Mouse (Mus musculus): ENCODE results near the gene Gm3259. TPM values are rescaled to one million over a fixed set of nuclear protein-coding genes. Genes with fewer than 3 reads are reported as not detected.
"Not testable (repeated sequence)": the region's sequence is repeated elsewhere in the genome, so short reads cannot be mapped to it uniquely, and the experiment has no call there.

Gm3259 gene
- polyA plus RNA-seq (2012; rRNA removed): not detected in 2 replicates

GRCm38 (mm10) chr5:95305611-95306010, at the start of gene Gm3259:
Gm3259 (plus strand) TSS chr5:95305911.
- DNase-seq; H3K4me1 ChIP-seq (ENCODE audit: control insufficient read depth, insufficient read depth, low read length); H3K27ac ChIP-seq (ENCODE audit: insufficient read depth, low read depth, low read length); H3K27me3 ChIP-seq (replicated peaks; ENCODE audit: control insufficient read depth, insufficient read depth, low read length); H3K4me3 ChIP-seq (ENCODE audit: insufficient read depth, low read depth, low read length); H3K36me3 ChIP-seq (ENCODE audit: control insufficient read depth, insufficient read depth, low read length): not testable (repeated sequence)
- WGBS: 31% methylated on average over 2 of the region's 2 CpGs

- not testable (repeated sequence) for H3K27ac ChIP-seq (ENCODE audit: insufficient read depth, low read depth, low read length); H3K36me3 ChIP-seq (ENCODE audit: control insufficient read depth, insufficient read depth, low read length); DNase-seq; H3K27me3 ChIP-seq (replicated peaks; ENCODE audit: control insufficient read depth, insufficient read depth, low read length); H3K4me1 ChIP-seq (ENCODE audit: control insufficient read depth, insufficient read depth, low read length); H3K4me3 ChIP-seq (ENCODE audit: insufficient read depth, low read depth, low read length)
- no CpG with 5 or more reads among the region's 1 CpGs for WGBS
Measured at GRCm38 (mm10) chr5:95272668-95273067, 33.0 kb upstream of the Gm3259 start, which contains the start of gene Gm10424. Gm10424 (minus strand) TSS chr5:95272768.

Other genes starting within 250 kb of the Gm3259 start
- gene Gm7942, start 199.0 kb upstream of the Gm3259 start, polyA plus RNA-seq (2012; rRNA removed): not detected in 2 replicates
- gene Gm16513, start 123.3 kb upstream of the Gm3259 start, polyA plus RNA-seq (2012; rRNA removed): not detected in 2 replicates
- not detected in 2 replicates for gene Gm10424, start 33.1 kb upstream of the Gm3259 start, polyA plus RNA-seq (2012; rRNA removed)
- not detected in 2 replicates for gene D5Ertd577e, start 150.9 kb downstream of the Gm3259 start, polyA plus RNA-seq (2012; rRNA removed)
- gene Gm3286, start 204.8 kb downstream of the Gm3259 start, polyA plus RNA-seq (2012; rRNA removed): not detected in 2 replicates

All from kidney, adult 2 months (tissue).